Mouse (Mus musculus): Measurements from ENCODE around the gene Tap1. TPM values are rescaled to one million over a fixed set of nuclear protein-coding genes. Genes with fewer than 3 reads are reported as not detected.

Gene Tap1
- polyA plus RNA-seq, 1 experiment = 2.7 TPM

- Histone ChIP-seq H3K4me3 (replicated peaks; ENCODE audit: insufficient read depth, low read depth, low read length) (no peak overlapping the region), H3K27ac (ENCODE audit: insufficient read depth, low read length) (no peak overlapping the region), H3K4me1 (ENCODE audit: control insufficient read depth, insufficient read depth, low read length) (no peaks in the 10 kb centered on the region), H3K27me3 (ENCODE audit: control insufficient read depth, insufficient read depth, low read length) (no peaks in the 10 kb centered on the region)
- WGBS = 80% methylated on average over 7 of the region's 7 CpGs
- DNase-seq = no peak
- no peak for TF ChIP-seq CTCF (IDR thresholded peaks at IDR 0.05; ENCODE audit: borderline replicate concordance, insufficient read depth, low read depth, low read length)
- TF ChIP-seq POLR2A (IDR thresholded peaks at IDR 0.05; ENCODE audit: borderline replicate concordance, insufficient read depth, low read length) = no peak
These were observed 14.2 kb downstream of the Tap1 start for GRCm38 (mm10) chr17:34201506-34202055.

DNA sequence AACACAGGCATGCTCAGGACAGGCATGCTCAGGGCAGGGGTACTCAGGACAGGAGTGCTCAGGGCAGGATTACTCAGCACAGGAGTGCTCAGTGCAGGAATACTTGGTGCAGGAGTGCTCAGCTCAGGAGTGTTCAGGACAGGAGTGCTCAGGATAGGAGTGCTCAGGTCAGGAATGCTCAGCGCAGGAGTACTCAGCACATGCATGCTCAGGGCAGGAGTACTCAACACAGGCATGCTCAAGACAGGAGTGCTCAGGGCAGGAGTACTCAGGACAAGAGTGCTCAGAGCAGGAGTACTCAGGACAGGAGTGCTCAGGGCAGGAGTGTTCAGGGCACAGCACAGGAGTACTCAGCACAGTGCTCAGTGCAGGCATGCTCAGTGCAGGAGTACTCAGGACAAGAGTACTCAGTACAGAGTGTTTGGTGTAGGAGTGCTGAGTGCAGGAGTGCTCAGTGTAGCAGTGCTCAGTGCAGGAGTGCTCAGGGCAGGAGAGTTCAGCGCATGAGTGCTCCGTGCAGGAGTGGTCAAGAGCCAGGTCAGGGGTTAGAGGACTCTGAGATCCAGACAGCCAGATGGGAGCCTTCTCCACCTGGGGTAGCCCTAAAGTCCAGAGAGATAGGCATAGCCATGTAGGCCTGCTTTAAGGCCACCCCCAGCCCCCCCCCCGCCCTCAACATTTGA is 15.5 kb downstream of the Tap1 start:
- WGBS = 88% methylated on average over 4 of the region's 4 CpGs
- no peaks in the 10 kb centered on the region for H3K27me3 ChIP-seq (ENCODE audit: control insufficient read depth, insufficient read depth, low read length)
- H3K27ac ChIP-seq (ENCODE audit: insufficient read depth, low read length) = no peak overlapping the region
- no peak for DNase-seq
- TF ChIP-seq POLR2A (IDR thresholded peaks at IDR 0.05; ENCODE audit: borderline replicate concordance, insufficient read depth, low read length) (no peak), CTCF (IDR thresholded peaks at IDR 0.05; ENCODE audit: borderline replicate concordance, insufficient read depth, low read depth, low read length) (no peak)
- no peak overlapping the region for H3K4me3 ChIP-seq (replicated peaks; ENCODE audit: insufficient read depth, low read depth, low read length)
- no peaks in the 10 kb centered on the region for H3K4me1 ChIP-seq (ENCODE audit: control insufficient read depth, insufficient read depth, low read length)

DNA sequence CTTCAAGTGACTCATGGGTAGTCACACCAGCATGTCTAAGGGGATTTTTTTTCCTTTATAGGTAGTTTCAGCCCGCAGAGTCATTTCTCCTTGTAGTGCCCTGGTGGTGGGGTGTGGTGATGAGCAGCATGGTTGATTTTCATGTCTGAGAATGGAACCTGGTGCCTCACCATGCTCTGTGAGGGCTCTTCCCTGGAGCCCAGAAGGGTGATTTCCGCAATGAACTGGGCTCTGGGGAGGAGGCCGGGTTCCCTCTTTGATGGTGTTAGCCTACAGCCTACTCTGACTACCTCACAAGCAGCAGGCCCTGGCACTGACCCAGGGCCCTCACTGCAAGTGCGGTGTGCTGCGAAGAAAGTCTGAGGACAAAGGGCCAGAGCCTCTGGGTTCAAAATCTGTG is 16.1 kb downstream of the Tap1 start, which contains the start of gene Tap2:
TSS of gene Tap2 (plus strand) at position 84 of the 400 bp plus-strand sequence.
- no peak for TF ChIP-seq CTCF (IDR thresholded peaks at IDR 0.05; ENCODE audit: borderline replicate concordance, insufficient read depth, low read depth, low read length)
- TF ChIP-seq POLR2A (IDR thresholded peaks at IDR 0.05; ENCODE audit: borderline replicate concordance, insufficient read depth, low read length) = no peak
- WGBS = 62% methylated on average over 5 of the region's 5 CpGs
- Histone ChIP-seq H3K4me3 (replicated peaks; ENCODE audit: insufficient read depth, low read depth, low read length) (peak within 1 kb of the TSS; percentile 95), H3K4me1 (ENCODE audit: control insufficient read depth, insufficient read depth, low read length) (no peaks in the 10 kb centered on the region), H3K27ac (ENCODE audit: insufficient read depth, low read length) (no peak within 1 kb of the TSS), H3K27me3 (ENCODE audit: control insufficient read depth, insufficient read depth, low read length) (no peaks in the 10 kb centered on the region)
- no peak for DNase-seq

DNA sequence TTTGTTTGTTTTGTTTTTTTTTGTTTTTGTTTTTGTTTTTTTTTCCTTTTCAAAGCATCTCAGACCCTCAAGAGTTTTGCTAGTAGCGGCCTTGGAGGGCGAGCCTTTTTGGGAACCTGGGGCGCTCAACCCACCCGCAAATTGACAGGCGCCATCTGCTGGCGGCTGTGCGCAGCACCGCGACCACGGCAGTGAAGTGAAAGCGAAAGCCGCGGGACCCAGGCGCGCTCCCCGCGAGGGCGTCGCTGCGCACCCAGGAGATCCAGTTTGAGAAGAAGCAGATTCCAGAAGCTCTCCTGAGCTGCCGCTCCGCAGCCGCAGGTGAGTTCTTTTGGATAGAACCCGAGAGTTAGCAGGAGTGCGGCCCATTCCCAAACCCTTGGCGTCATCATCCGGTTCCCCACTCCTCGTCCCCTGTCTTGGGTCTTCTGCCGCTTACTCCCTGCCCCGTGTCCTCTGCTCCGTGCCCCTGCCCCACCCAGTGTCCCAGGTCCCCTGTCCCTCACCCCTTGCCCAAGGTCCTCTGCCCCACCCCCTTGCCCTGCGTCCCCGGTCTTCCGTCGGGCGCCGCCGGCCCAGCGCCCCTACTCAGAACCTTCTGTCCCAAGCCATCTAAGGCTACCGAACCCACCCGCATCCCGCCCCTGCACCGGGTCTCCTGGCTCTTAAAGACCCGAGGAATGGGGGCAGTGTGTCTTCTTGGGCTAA is 17.1 kb downstream of the Tap1 start:
- DNase-seq = peak; percentile 75 to 82
- TF ChIP-seq POLR2A (IDR thresholded peaks at IDR 0.05; ENCODE audit: borderline replicate concordance, insufficient read depth, low read length) = no peak
- TF ChIP-seq CTCF (IDR thresholded peaks at IDR 0.05; ENCODE audit: borderline replicate concordance, insufficient read depth, low read depth, low read length) = peak; percentile 71
- WGBS = 1% methylated on average over 44 of the region's 44 CpGs
- Histone ChIP-seq H3K4me3 (replicated peaks; ENCODE audit: insufficient read depth, low read depth, low read length) (peak overlapping the region; percentile 95), H3K27me3 (ENCODE audit: control insufficient read depth, insufficient read depth, low read length) (no peaks in the 10 kb centered on the region), H3K4me1 (ENCODE audit: control insufficient read depth, insufficient read depth, low read length) (no peaks in the 10 kb centered on the region), H3K27ac (ENCODE audit: insufficient read depth, low read length) (no peak overlapping the region)

- peak overlapping the region; percentile 95 for H3K4me3 ChIP-seq (replicated peaks; ENCODE audit: insufficient read depth, low read depth, low read length)
- 9% methylated on average over 18 of the region's 18 CpGs for WGBS
- TF ChIP-seq CTCF (IDR thresholded peaks at IDR 0.05; ENCODE audit: borderline replicate concordance, insufficient read depth, low read depth, low read length) (no peak), POLR2A (IDR thresholded peaks at IDR 0.05; ENCODE audit: borderline replicate concordance, insufficient read depth, low read length) (no peak)
- no peaks in the 10 kb centered on the region for H3K4me1 ChIP-seq (ENCODE audit: control insufficient read depth, insufficient read depth, low read length)
- no peak overlapping the region for H3K27ac ChIP-seq (ENCODE audit: insufficient read depth, low read length)
- no peak for DNase-seq
- no peaks in the 10 kb centered on the region for H3K27me3 ChIP-seq (ENCODE audit: control insufficient read depth, insufficient read depth, low read length)
These were observed 17.8 kb downstream of the Tap1 start for GRCm38 (mm10) chr17:34205021-34205745.

GRCm38 (mm10) chr17:34205746-34206176 is 18.4 kb downstream of the Tap1 start:
- WGBS = 24% methylated on average over 9 of the region's 9 CpGs
- H3K27ac ChIP-seq (ENCODE audit: insufficient read depth, low read length) = no peak overlapping the region
- peak overlapping the region; percentile 17 for H3K4me3 ChIP-seq (replicated peaks; ENCODE audit: insufficient read depth, low read depth, low read length)
- no peaks in the 10 kb centered on the region for H3K27me3 ChIP-seq (ENCODE audit: control insufficient read depth, insufficient read depth, low read length)
- peak in 1 of 2 experiments; percentile 16 for DNase-seq
- peak; percentile 49; the same call in 1 of the 2 replicates for TF ChIP-seq CTCF (IDR thresholded peaks at IDR 0.05; ENCODE audit: borderline replicate concordance, insufficient read depth, low read depth, low read length)
- TF ChIP-seq POLR2A (IDR thresholded peaks at IDR 0.05; ENCODE audit: borderline replicate concordance, insufficient read depth, low read length) = no peak
- H3K4me1 ChIP-seq (ENCODE audit: control insufficient read depth, insufficient read depth, low read length) = no peaks in the 10 kb centered on the region

- no peak for TF ChIP-seq POLR2A (IDR thresholded peaks at IDR 0.05; ENCODE audit: borderline replicate concordance, insufficient read depth, low read length)
- TF ChIP-seq CTCF (IDR thresholded peaks at IDR 0.05; ENCODE audit: borderline replicate concordance, insufficient read depth, low read depth, low read length) = no peak
- Histone ChIP-seq H3K4me3 (replicated peaks; ENCODE audit: insufficient read depth, low read depth, low read length) (no peak overlapping the region), H3K4me1 (ENCODE audit: control insufficient read depth, insufficient read depth, low read length) (no peaks in the 10 kb centered on the region), H3K27me3 (ENCODE audit: control insufficient read depth, insufficient read depth, low read length) (no peaks in the 10 kb centered on the region), H3K27ac (ENCODE audit: insufficient read depth, low read length) (no peak overlapping the region)
- DNase-seq = no peak
- 87% methylated on average over 5 of the region's 5 CpGs for WGBS
These were observed 19.4 kb downstream of the Tap1 start for GRCm38 (mm10) chr17:34206731-34207130.
